ENCODE assay signal across 13 mouse cellular contexts in genomic region chr12:29343147-29343852, GRCm38 (mm10).
A peak's percentile ranks its signal among the peaks of the same experiment; 100 is the strongest.
DNase-seq lines count a peak whose midpoint lies in the region; ATAC-seq lines count a peak whose summit lies in the region.
"Had no signal": no experiment of that assay in that cellular context is flagged by ENCODE, and none has a peak within 500 bp of the region (broad histone marks: within the 10 kb centered on the region; RNA-seq: fewer than 3 reads in every experiment).

No protein-coding gene starts in this region.

- peak; percentile 21 for DNase-seq in gastrocnemius, postnatal 14 days
- no peak for DNase-seq in gastrocnemius, adult 18-20 months (ENCODE audit: low spot score)
- peak; percentile 25 for DNase-seq in right cerebral cortex, adult 18-20 months
- DNase-seq in right cerebral cortex, postnatal 36 days (ENCODE audit: low spot score in 2 of 2) = no peak
- DNase-seq in right cerebral cortex, postnatal 4 days = peak; percentile 65
- DNase-seq in natural killer cell, adult 2 months (ENCODE audit: low spot score in 2 of 2) = no peak
- DNase-seq: cerebellum, adult 8-10 months; heart, postnatal 14 days; lung, postnatal 36 days had no signal

- H3K27ac ChIP-seq in midbrain, embryonic 16.5 days (ENCODE audit: low read length) = peak overlapping the region; percentile 68
- no peak overlapping the region for H3K27ac ChIP-seq in kidney, embryonic 16.5 days (ENCODE audit: low read length)
- H3K27ac ChIP-seq: liver, embryonic 14.5 days had no signal

- WGBS in midbrain, embryonic 16.5 days = 49% methylated on average over 12 of the region's 12 CpGs
- 65% methylated on average over 12 of the region's 12 CpGs for WGBS in kidney, embryonic 16.5 days

- H3K9me3 ChIP-seq in midbrain, embryonic 16.5 days (replicated peaks; ENCODE audit: control insufficient read depth, low read length, poor library complexity, severe bottlenecking) = no peaks in the 10 kb centered on the region
- no peaks in the 10 kb centered on the region for H3K9me3 ChIP-seq in kidney, embryonic 16.5 days (ENCODE audit: low read length)

- ATAC-seq in midbrain, embryonic 16.5 days = 0 out of 2 replicates have a peak, but pooled peaks have one; percentile 41
- ATAC-seq in kidney, embryonic 16.5 days (ENCODE audit: low FRiP score, low TSS enrichment) = no peak
- ATAC-seq: intestine, postnatal 0 days had no signal

- H3K4me2 ChIP-seq in midbrain, embryonic 16.5 days (ENCODE audit: low read length) = no peak overlapping the region
- H3K4me2 ChIP-seq in kidney, embryonic 16.5 days (replicated peaks; ENCODE audit: low read depth, low read length) = no peak overlapping the region

- H3K4me3 ChIP-seq in midbrain, embryonic 16.5 days (ENCODE audit: low read depth, low read length) = no peak overlapping the region
- H3K4me3 ChIP-seq in kidney, embryonic 16.5 days (ENCODE audit: low read length) = no peak overlapping the region

- 0 out of 2 replicates have a peak, but pooled peaks cover 2% of the 10 kb centered on the region for H3K4me1 ChIP-seq in midbrain, embryonic 16.5 days (ENCODE audit: control insufficient read depth, insufficient read depth, low read length)
- no peaks in the 10 kb centered on the region for H3K4me1 ChIP-seq in kidney, embryonic 16.5 days (ENCODE audit: insufficient read depth, low read length)

- H3K36me3 ChIP-seq in midbrain, embryonic 16.5 days (ENCODE audit: control insufficient read depth, insufficient read depth, low read length) = no peaks in the 10 kb centered on the region
- no peaks in the 10 kb centered on the region for H3K36me3 ChIP-seq in kidney, embryonic 16.5 days (ENCODE audit: insufficient read depth, low read length)

- intact Hi-C loops in gastrocnemius, postnatal 14 days (cut with DNase I; ENCODE audit: low total_unique reads) = no loop called here

- H3K9ac ChIP-seq in midbrain, embryonic 16.5 days (ENCODE audit: low read depth, low read length) = no peak overlapping the region
- H3K9ac ChIP-seq in kidney, embryonic 16.5 days (replicated peaks; ENCODE audit: low read length) = no peak overlapping the region
- H3K9ac ChIP-seq: liver, embryonic 14.5 days had no signal

- no peaks in the 10 kb centered on the region for H3K27me3 ChIP-seq in midbrain, embryonic 16.5 days (ENCODE audit: control insufficient read depth, insufficient read depth, low read depth, low read length)
- no peaks in the 10 kb centered on the region for H3K27me3 ChIP-seq in kidney, embryonic 16.5 days (ENCODE audit: insufficient read depth, low read length)

Comparison
In these comparisons a context has a peak if more than half of its experiments do, and no peak if none do; other contexts are left out.
1. DNase-seq: peak in gastrocnemius, postnatal 14 days (single experiment), right cerebral cortex, adult 18-20 months (single experiment) and right cerebral cortex, postnatal 4 days (single experiment); none in gastrocnemius, adult 18-20 months (single experiment), right cerebral cortex, postnatal 36 days (0 of 2) and natural killer cell, adult 2 months (0 of 2).